Comparison of ENCODE assay signal across 8 mouse cellular contexts in genomic region chr9:110243221-110243833, GRCm38 (mm10). TPM values are rescaled to one million over a fixed set of nuclear protein-coding genes. Genes with fewer than 3 reads are reported as not detected.
DNase-seq lines count a peak whose midpoint lies in the region; ATAC-seq and TF ChIP-seq lines count a peak whose summit lies in the region.

Cspg5 (plus strand) TSS chr9:110243783.

- H3K9me3 ChIP-seq in lung, postnatal 0 days (ENCODE audit: low read length): no peaks in the 10 kb centered on the region
- no peaks in the 10 kb centered on the region for H3K9me3 ChIP-seq in forebrain, embryonic 14.5 days (replicated peaks; ENCODE audit: control insufficient read depth, low read length)
- no peaks in the 10 kb centered on the region for H3K9me3 ChIP-seq in limb, embryonic 12.5 days
- no peaks in the 10 kb centered on the region for H3K9me3 ChIP-seq in stomach, embryonic 16.5 days (replicated peaks; ENCODE audit: control insufficient read depth, low read length)

- 83% methylated on average over 7 of the region's 7 CpGs for WGBS in lung, postnatal 0 days
- WGBS in forebrain, embryonic 14.5 days: 84% methylated on average over 7 of the region's 7 CpGs
- 88% methylated on average over 7 of the region's 7 CpGs for WGBS in limb, embryonic 12.5 days
- 85% methylated on average over 7 of the region's 7 CpGs for WGBS in stomach, embryonic 16.5 days

- H3K27ac ChIP-seq in lung, postnatal 0 days (ENCODE audit: low read length): no peak within 1 kb of the TSS
- H3K27ac ChIP-seq in forebrain, embryonic 14.5 days (ENCODE audit: low read depth, low read length): peak within 1 kb of the TSS; percentile 82; the same call in 1 of the 2 replicates
- H3K27ac ChIP-seq in limb, embryonic 12.5 days: no peak within 1 kb of the TSS
- H3K27ac ChIP-seq in stomach, embryonic 16.5 days (ENCODE audit: low read length): no peak within 1 kb of the TSS

- TF ChIP-seq CTCF in lung, postnatal 0 days (IDR thresholded peaks at IDR 0.05): no peak

- peak within 1 kb of the TSS; percentile 98; the same call in 1 of the 2 replicates for H3K4me2 ChIP-seq in lung, postnatal 0 days (replicated peaks; ENCODE audit: low read depth, low read length)
- H3K4me2 ChIP-seq in forebrain, embryonic 14.5 days (ENCODE audit: low read length): peak within 1 kb of the TSS; percentile 99
- peak within 1 kb of the TSS; percentile 100 for H3K4me2 ChIP-seq in limb, embryonic 12.5 days
- peak within 1 kb of the TSS; percentile 100 for H3K4me2 ChIP-seq in stomach, embryonic 16.5 days (ENCODE audit: low read depth, low read length)

- peaks cover 6% of the 10 kb centered on the region; the same call in 1 of the 2 replicates for H3K4me1 ChIP-seq in lung, postnatal 0 days (ENCODE audit: insufficient read depth, low read depth, low read length)
- H3K4me1 ChIP-seq in forebrain, embryonic 14.5 days (ENCODE audit: control insufficient read depth, insufficient read depth, low read length): peaks cover 13% of the 10 kb centered on the region
- H3K4me1 ChIP-seq in limb, embryonic 12.5 days (replicated peaks): peaks cover 17% of the 10 kb centered on the region
- peaks cover 10% of the 10 kb centered on the region for H3K4me1 ChIP-seq in stomach, embryonic 16.5 days (ENCODE audit: control insufficient read depth, insufficient read depth, low read length)

- TF ChIP-seq EP300 in lung, postnatal 0 days (IDR thresholded peaks at IDR 0.05): no peak

- H3K36me3 ChIP-seq in lung, postnatal 0 days (ENCODE audit: insufficient read depth, low read length): no peaks in the 10 kb centered on the region; the same call in none of the 2 replicates
- H3K36me3 ChIP-seq in forebrain, embryonic 14.5 days (ENCODE audit: control insufficient read depth, insufficient read depth, low read length): peaks cover 39% of the 10 kb centered on the region
- peaks cover 36% of the 10 kb centered on the region for H3K36me3 ChIP-seq in limb, embryonic 12.5 days
- H3K36me3 ChIP-seq in stomach, embryonic 16.5 days (ENCODE audit: control insufficient read depth, insufficient read depth, low read length): no peaks in the 10 kb centered on the region

- H3K27me3 ChIP-seq in lung, postnatal 0 days (replicated peaks; ENCODE audit: insufficient read depth, low read length): peaks cover 4% of the 10 kb centered on the region; the same call in 1 of the 2 replicates
- H3K27me3 ChIP-seq in forebrain, embryonic 14.5 days (replicated peaks; ENCODE audit: control insufficient read depth, insufficient read depth, low read length): no peaks in the 10 kb centered on the region
- peaks cover 57% of the 10 kb centered on the region for H3K27me3 ChIP-seq in limb, embryonic 12.5 days
- H3K27me3 ChIP-seq in stomach, embryonic 16.5 days (ENCODE audit: control insufficient read depth, insufficient read depth, low read length): peaks cover 3% of the 10 kb centered on the region; the same call in 1 of the 2 replicates

- no peak within 1 kb of the TSS for H3K4me3 ChIP-seq in lung, postnatal 0 days (ENCODE audit: low read depth, low read length)
- peak within 1 kb of the TSS; percentile 76 for H3K4me3 ChIP-seq in forebrain, embryonic 14.5 days (ENCODE audit: low read depth, low read length)
- H3K4me3 ChIP-seq in limb, embryonic 12.5 days (replicated peaks): peak within 1 kb of the TSS; percentile 65
- H3K4me3 ChIP-seq in stomach, embryonic 16.5 days (replicated peaks; ENCODE audit: low read length): peak within 1 kb of the TSS; percentile 71; the same call in 1 of the 2 replicates

- no peak within 1 kb of the TSS for H3K9ac ChIP-seq in lung, postnatal 0 days (replicated peaks; ENCODE audit: low read depth)
- peak within 1 kb of the TSS; percentile 79 for H3K9ac ChIP-seq in forebrain, embryonic 14.5 days (ENCODE audit: low read length)
- H3K9ac ChIP-seq in limb, embryonic 12.5 days (replicated peaks): no peak within 1 kb of the TSS
- H3K9ac ChIP-seq in stomach, embryonic 16.5 days (ENCODE audit: low read length): no peak within 1 kb of the TSS

- no peak for ATAC-seq in lung, postnatal 0 days
- ATAC-seq in forebrain, embryonic 14.5 days: no peak
- ATAC-seq in limb, embryonic 12.5 days (ENCODE audit: insufficient number of reproducible peaks, insufficient read depth, low FRiP score, low TSS enrichment, low read depth): no peak
- ATAC-seq in stomach, embryonic 16.5 days (ENCODE audit: insufficient read depth, low FRiP score): no peak
- no peak for ATAC-seq in granulocyte monocyte progenitor cell, adult 5-6 weeks (replicated peaks; ENCODE audit: poor library complexity, severe bottlenecking)

- no peak for DNase-seq in lung, postnatal 0 days (ENCODE audit: low spot score)
- no peak for DNase-seq in lung, postnatal 36 days
- DNase-seq in forebrain, embryonic 14.5 days (ENCODE audit: low spot score): no peak
- no peak for DNase-seq in spleen, postnatal 36 days (ENCODE audit: low spot score in 2 of 2)
- no peak for DNase-seq in right cerebral cortex, postnatal 4 days

RNA-seq across cellular contexts. Expression of gene Cspg5, which starts in this region (rescaled TPM):
- polyA plus RNA-seq in lung, postnatal 0 days (2015; fragmentation: Nextera tagmentation; extraction: Ambion mirVana): 1.9 and 2.1 TPM in 2 replicates
- 49.3 and 64.2 TPM in 2 replicates for polyA plus RNA-seq in forebrain, embryonic 14.5 days (2014; fragmentation: Nextera tagmentation; extraction: Ambion mirVana)
- 0.76 and 1.4 TPM in 2 replicates for polyA plus RNA-seq in limb, embryonic 12.5 days (2016; fragmentation: Nextera tagmentation; extraction: Ambion mirVana)
- 3.4 and 3.8 TPM in 2 replicates for polyA plus RNA-seq in stomach, embryonic 16.5 days (2015; fragmentation: Nextera tagmentation; extraction: Ambion mirVana)
- total RNA-seq in granulocyte monocyte progenitor cell, adult 5-6 weeks (2014; fragmentation: Nextera tagmentation): not detected in 2 replicates
- 0.30 TPM in 1 of 2 replicates, not detected in the other for total RNA-seq in granulocyte monocyte progenitor cell, adult 5-6 weeks (2017)

Comparison
In these comparisons a context has a peak if more than half of its experiments do, and no peak if none do; other contexts are left out.
1. RNA of gene Cspg5 (polyA plus RNA-seq): 49.3 to 64.2 TPM in forebrain, embryonic 14.5 days; 3.4 to 3.8 TPM in stomach, embryonic 16.5 days, 1.9 to 2.1 TPM in lung, postnatal 0 days and 0.76 to 1.4 TPM in limb, embryonic 12.5 days; every median in the first group is over 10 times any median in the second.
2. Peak in every context shown above with its lines, with median percentiles within 50 percentile points of each other: H3K4me2 ChIP-seq.